Mouse (Mus musculus): Measurements from ENCODE around the gene Olfr1513. TPM values are rescaled to one million over a fixed set of nuclear protein-coding genes. Genes with fewer than 3 reads are reported as not detected.
"Not testable (repeated sequence)": the region's sequence is repeated elsewhere in the genome, so short reads cannot be mapped to it uniquely, and the experiment has no call there.

Gene Olfr1513
- polyA plus RNA-seq (2016; fragmentation: Nextera tagmentation; extraction: Ambion mirVana), result not detected in 2 replicates

- H3K27ac ChIP-seq (replicated peaks), result no peak within 1 kb of the TSS
- H3K4me2 ChIP-seq (replicated peaks), result no peak within 1 kb of the TSS
- no peaks in the 10 kb centered on the region for H3K4me1 ChIP-seq
- no peaks in the 10 kb centered on the region for H3K36me3 ChIP-seq
- H3K27me3 ChIP-seq, result no peaks in the 10 kb centered on the region
- ATAC-seq (ENCODE audit: low FRiP score, low read depth), result no peak
- H3K4me3 ChIP-seq, result no peak within 1 kb of the TSS
- no peaks in the 10 kb centered on the region for H3K9me3 ChIP-seq
- no peak within 1 kb of the TSS for H3K9ac ChIP-seq (replicated peaks)
- WGBS, result 87% methylated on average over 4 of the region's 4 CpGs
These were observed at the start of gene Olfr1513 for GRCm38 (mm10) chr14:52356308-52356707. Gene Olfr1513 (minus strand): TSS chr14:52356408.

DNA sequence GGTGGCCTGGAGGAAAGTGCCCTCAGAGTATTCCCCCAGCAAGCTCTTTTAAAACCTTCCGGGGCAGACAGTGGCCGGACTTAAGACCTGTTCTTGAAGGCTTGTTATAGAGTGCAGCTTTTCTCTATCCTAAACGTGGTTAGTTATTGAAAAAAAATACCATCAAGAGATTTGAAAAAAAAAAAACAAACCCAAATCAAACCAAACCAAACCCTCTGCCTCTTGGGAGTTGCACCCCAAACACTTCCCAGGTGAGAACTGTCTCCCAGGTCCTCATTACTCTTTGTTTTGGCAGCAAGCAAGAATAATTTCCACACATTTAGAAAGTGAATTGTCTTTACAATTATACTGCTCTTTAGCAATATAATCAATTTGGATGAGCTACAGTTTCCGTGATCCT is 41.1 kb upstream of the Olfr1513 start, which contains the start of gene Olfr1511:
Gene Olfr1511 (minus strand): TSS at position 101 of the 400 bp plus-strand sequence.
- no peaks in the 10 kb centered on the region for H3K4me1 ChIP-seq
- no peak within 1 kb of the TSS for H3K27ac ChIP-seq (replicated peaks)
- H3K9me3 ChIP-seq, result no peaks in the 10 kb centered on the region
- H3K4me2 ChIP-seq (replicated peaks), result no peak within 1 kb of the TSS
- H3K27me3 ChIP-seq, result no peaks in the 10 kb centered on the region
- no peaks in the 10 kb centered on the region for H3K36me3 ChIP-seq
- no peak within 1 kb of the TSS for H3K9ac ChIP-seq (replicated peaks)
- H3K4me3 ChIP-seq, result no peak within 1 kb of the TSS
- no peak for ATAC-seq (ENCODE audit: low FRiP score, low read depth)
- 82% methylated on average over 4 of the region's 4 CpGs for WGBS

DNA sequence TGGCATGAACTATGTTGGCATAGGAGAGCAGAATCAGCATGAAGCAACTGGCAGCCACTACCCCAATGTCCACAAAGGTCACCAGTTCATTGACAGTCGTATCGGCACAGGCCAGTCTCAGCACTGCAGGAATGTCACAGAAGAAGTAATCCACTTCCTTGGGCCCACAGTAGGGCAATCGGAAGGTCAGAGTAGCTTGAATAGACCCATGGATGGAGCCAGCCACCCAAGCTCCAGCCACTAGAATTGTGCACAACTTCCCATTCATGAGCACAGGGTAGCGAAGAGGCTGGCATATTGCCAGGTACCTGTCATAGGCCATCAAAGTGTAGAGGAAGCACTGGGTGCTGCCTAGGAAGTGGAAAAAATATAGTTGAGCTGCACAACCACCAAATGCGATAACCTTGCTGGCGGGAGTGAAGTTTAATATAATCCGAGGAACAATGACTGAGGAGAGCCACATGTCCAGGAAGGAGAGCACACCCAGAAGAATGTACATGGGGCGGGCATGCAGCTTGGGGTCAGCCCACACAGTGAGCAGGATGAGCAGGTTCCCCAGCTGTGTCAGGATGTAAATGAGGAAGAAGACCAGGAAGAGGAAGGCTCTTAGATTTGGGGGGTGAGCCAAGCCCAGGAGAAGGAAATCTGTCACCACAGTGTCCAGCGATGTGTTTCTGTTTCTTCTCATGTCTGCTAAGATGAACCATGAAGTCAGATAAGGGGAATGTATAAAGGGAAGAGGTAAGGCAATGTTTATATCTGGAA is 34.1 kb upstream of the Olfr1513 start:
- not testable (repeated sequence) for ATAC-seq (ENCODE audit: low FRiP score, low read depth); H3K27me3 ChIP-seq; H3K4me3 ChIP-seq; H3K9ac ChIP-seq (replicated peaks); H3K27ac ChIP-seq (replicated peaks); H3K36me3 ChIP-seq; H3K4me2 ChIP-seq (replicated peaks); H3K9me3 ChIP-seq; H3K4me1 ChIP-seq
- 89% methylated on average over 9 of the region's 9 CpGs for WGBS

GRCm38 (mm10) chr14:52379068-52379467 is 22.9 kb upstream of the Olfr1513 start, which contains the start of gene Olfr1512:
Gene Olfr1512 (minus strand): TSS chr14:52379168.
- H3K27ac ChIP-seq (replicated peaks), result no peak within 1 kb of the TSS
- no peaks in the 10 kb centered on the region for H3K9me3 ChIP-seq
- H3K36me3 ChIP-seq, result no peaks in the 10 kb centered on the region
- ATAC-seq (ENCODE audit: low FRiP score, low read depth), result no peak
- H3K4me2 ChIP-seq (replicated peaks), result no peak within 1 kb of the TSS
- 89% methylated on average over 2 of the region's 2 CpGs for WGBS
- H3K4me3 ChIP-seq, result no peak within 1 kb of the TSS
- H3K9ac ChIP-seq (replicated peaks), result no peak within 1 kb of the TSS
- no peaks in the 10 kb centered on the region for H3K4me1 ChIP-seq
- no peaks in the 10 kb centered on the region for H3K27me3 ChIP-seq

GRCm38 (mm10) chr14:52368741-52369140 is 12.5 kb upstream of the Olfr1513 start:
- 93% methylated on average over 3 of the region's 3 CpGs for WGBS
- ATAC-seq (ENCODE audit: low FRiP score, low read depth), result no peak
- Histone ChIP-seq H3K9ac (replicated peaks) (no peak overlapping the region), H3K9me3 (no peaks in the 10 kb centered on the region), H3K4me2 (replicated peaks) (no peak overlapping the region), H3K36me3 (no peaks in the 10 kb centered on the region), H3K27ac (replicated peaks) (no peak overlapping the region), H3K4me3 (no peak overlapping the region), H3K4me1 (no peaks in the 10 kb centered on the region), H3K27me3 (no peaks in the 10 kb centered on the region)

DNA sequence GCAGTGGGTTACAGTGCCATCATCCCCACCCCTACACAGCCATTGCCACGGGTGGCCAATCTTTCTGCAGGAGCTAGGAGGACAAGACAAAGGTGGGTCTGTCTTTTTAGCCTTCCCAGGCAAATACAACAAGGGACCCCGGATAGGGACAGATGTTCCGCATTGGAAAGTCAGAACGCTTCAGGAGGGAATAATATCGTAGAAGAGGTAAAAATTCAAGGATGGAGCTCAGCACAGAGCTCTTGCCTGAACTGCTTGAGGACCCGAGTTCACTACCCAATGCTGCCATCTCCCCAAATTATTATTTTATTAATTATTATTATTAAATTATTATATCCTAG is 16.7 kb downstream of the Olfr1513 start:
- Histone ChIP-seq H3K9ac (replicated peaks) (no peak overlapping the region), H3K4me1 (no peaks in the 10 kb centered on the region), H3K4me2 (replicated peaks) (peak overlapping the region; percentile 46; the same call in 1 of the 2 replicates), H3K4me3 (no peak overlapping the region), H3K36me3 (no peaks in the 10 kb centered on the region), H3K27me3 (no peaks in the 10 kb centered on the region), H3K9me3 (no peaks in the 10 kb centered on the region), H3K27ac (replicated peaks) (no peak overlapping the region)
- 82% methylated on average over 6 of the region's 6 CpGs for WGBS
- no peak for ATAC-seq (ENCODE audit: low FRiP score, low read depth)

- no peaks in the 10 kb centered on the region for H3K4me1 ChIP-seq
- 35% methylated on average over 21 of the region's 21 CpGs for WGBS
- peak overlapping the region; percentile 21; the same call in 1 of the 2 replicates for H3K4me3 ChIP-seq
- no peaks in the 10 kb centered on the region for H3K9me3 ChIP-seq
- peak overlapping the region; percentile 46 for H3K4me2 ChIP-seq (replicated peaks)
- ATAC-seq (ENCODE audit: low FRiP score, low read depth), result peak; percentile 57
- 0 out of 2 replicates have a peak overlapping the region, but pooled peaks have one; percentile 34 for H3K9ac ChIP-seq (replicated peaks)
- H3K27me3 ChIP-seq, result no peaks in the 10 kb centered on the region
- H3K27ac ChIP-seq (replicated peaks), result no peak overlapping the region
- no peaks in the 10 kb centered on the region for H3K36me3 ChIP-seq
These were observed 17.3 kb downstream of the Olfr1513 start for GRCm38 (mm10) chr14:52338751-52339511.

DNA sequence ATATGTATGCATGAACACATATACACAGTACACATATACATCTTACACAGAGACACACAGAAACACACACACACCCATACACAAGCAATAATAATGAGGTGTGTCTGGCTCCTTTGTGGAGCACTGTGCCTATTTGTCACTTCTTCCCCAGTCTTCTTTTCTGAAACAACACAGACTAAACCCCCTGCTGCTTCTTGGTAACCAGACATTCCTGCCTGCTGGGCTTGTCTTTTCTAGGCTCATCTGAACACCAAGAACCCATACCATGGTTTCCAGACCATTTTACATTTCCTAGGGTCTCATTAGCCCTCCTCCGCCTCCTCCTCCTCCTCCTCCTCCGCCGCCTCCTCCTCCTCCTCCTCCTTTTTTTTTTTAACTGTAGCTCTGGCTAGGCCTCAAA is 24.0 kb downstream of the Olfr1513 start:
- no peaks in the 10 kb centered on the region for H3K9me3 ChIP-seq
- H3K9ac ChIP-seq (replicated peaks), result no peak overlapping the region
- H3K4me1 ChIP-seq, result peaks cover 35% of the 10 kb centered on the region
- ATAC-seq (ENCODE audit: low FRiP score, low read depth), result no peak
- no peaks in the 10 kb centered on the region for H3K27me3 ChIP-seq
- 40% methylated on average over 1 of the region's 3 CpGs for WGBS
- H3K27ac ChIP-seq (replicated peaks), result peak overlapping the region; percentile 84
- H3K36me3 ChIP-seq, result no peaks in the 10 kb centered on the region
- no peak overlapping the region for H3K4me3 ChIP-seq
- no peak overlapping the region for H3K4me2 ChIP-seq (replicated peaks)

GRCm38 (mm10) chr14:52331069-52331750 is 25.0 kb downstream of the Olfr1513 start:
- Histone ChIP-seq H3K27ac (replicated peaks) (peak overlapping the region; percentile 84), H3K27me3 (no peaks in the 10 kb centered on the region), H3K9me3 (no peaks in the 10 kb centered on the region), H3K4me2 (replicated peaks) (peak overlapping the region; percentile 31), H3K4me1 (peaks cover 42% of the 10 kb centered on the region), H3K36me3 (no peaks in the 10 kb centered on the region), H3K9ac (replicated peaks) (no peak overlapping the region), H3K4me3 (no peak overlapping the region)
- WGBS, result 6% methylated on average over 4 of the region's 4 CpGs
- no peak for ATAC-seq (ENCODE audit: low FRiP score, low read depth)

DNA sequence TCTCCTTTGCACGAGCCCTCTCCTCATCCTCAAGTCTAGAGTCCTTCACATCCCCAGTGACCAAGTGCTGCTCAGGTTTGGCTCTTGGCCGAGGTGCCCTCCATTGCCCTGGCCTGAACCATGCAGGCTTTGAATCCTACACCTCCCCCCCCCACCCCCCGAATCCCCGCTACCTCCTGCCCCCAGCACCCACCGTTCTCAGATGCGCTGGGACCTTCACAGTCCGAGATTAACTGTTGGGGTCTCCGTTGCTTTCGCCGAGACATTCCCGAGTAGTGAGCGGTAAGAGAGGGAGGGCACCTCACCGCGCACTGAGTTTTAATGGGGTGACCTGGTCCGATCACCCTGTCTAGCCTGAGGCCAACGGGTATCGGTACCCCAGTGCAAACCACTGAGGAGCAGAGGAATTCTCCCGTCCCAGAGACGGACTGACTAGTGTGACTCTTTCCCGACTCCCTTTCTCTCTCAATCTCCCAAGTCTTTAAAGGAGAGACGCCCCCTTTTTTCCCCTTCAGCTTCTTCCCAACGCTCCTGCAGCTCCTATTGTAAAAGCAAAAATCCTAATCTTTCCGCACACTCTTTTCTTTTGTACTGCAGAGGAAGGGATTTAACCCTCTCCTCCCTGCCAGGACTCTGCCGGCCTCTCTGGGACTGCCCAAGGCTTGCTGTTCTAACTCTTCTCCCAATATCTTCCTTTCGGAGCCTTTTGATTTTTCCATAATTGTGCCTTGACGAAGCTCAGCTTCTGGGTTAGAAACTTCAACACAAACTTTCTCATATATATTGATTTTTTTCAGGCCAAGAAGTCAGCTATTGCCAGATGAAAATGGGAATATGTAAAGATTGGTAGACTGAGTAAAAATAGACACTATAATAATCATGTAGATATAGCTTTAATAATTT is 28.0 kb downstream of the Olfr1513 start, which contains the start of gene Sall2:
Gene Sall2 (minus strand): TSS at position 853 of the 903 bp plus-strand sequence.
- H3K9ac ChIP-seq (replicated peaks), result peak within 1 kb of the TSS; percentile 80
- peaks cover 55% of the 10 kb centered on the region for H3K4me1 ChIP-seq
- peak; percentile 62 for ATAC-seq (ENCODE audit: low FRiP score, low read depth)
- H3K27ac ChIP-seq (replicated peaks), result peak within 1 kb of the TSS; percentile 93
- peak within 1 kb of the TSS; percentile 79 for H3K4me2 ChIP-seq (replicated peaks)
- H3K4me3 ChIP-seq, result peak within 1 kb of the TSS; percentile 69
- no peaks in the 10 kb centered on the region for H3K27me3 ChIP-seq
- no peaks in the 10 kb centered on the region for H3K9me3 ChIP-seq
- WGBS, result under 1% methylated on average over 26 of the region's 26 CpGs
- no peaks in the 10 kb centered on the region for H3K36me3 ChIP-seq

- ATAC-seq (ENCODE audit: low FRiP score, low read depth), result peak; percentile 69
- WGBS, result under 1% methylated on average over 14 of the region's 14 CpGs
- Histone ChIP-seq H3K4me2 (replicated peaks) (peak overlapping the region; percentile 79), H3K27me3 (no peaks in the 10 kb centered on the region), H3K9me3 (no peaks in the 10 kb centered on the region), H3K4me1 (peaks cover 53% of the 10 kb centered on the region), H3K9ac (replicated peaks) (peak overlapping the region; percentile 80), H3K27ac (replicated peaks) (peak overlapping the region; percentile 93), H3K4me3 (peak overlapping the region; percentile 69), H3K36me3 (no peaks in the 10 kb centered on the region)
These were observed 28.8 kb downstream of the Olfr1513 start for GRCm38 (mm10) chr14:52327375-52327901.
